Mouse (Mus musculus) intestine, embryonic 16.5 days (tissue): ENCODE data around the gene Hoga1. TPM values are rescaled to one million over a fixed set of nuclear protein-coding genes. Genes with fewer than 3 reads are reported as not detected.

Experiments used
- ATAC-seq: fragments of 200-750 bp; cut with Nextera tagmentation; 2 replicates; pipeline ENCODE4 v1.8.0; 2017; ENCODE audit warnings: moderate TSS enrichment, moderate library complexity
- H3K27ac ChIP-seq: fragments of 300-500 bp; sonication (generic); 2 replicates; pipeline ENCODE4 v1.5.1; 2014; ENCODE audit warnings: mild to moderate bottlenecking, low read length
- H3K27me3 ChIP-seq: fragments of 300-500 bp; sonication (generic); replicated peaks from 2 replicates; pipeline ENCODE4 v1.6.1; 2014; ENCODE audit warnings: low read length, control low read depth, mixed read lengths; ENCODE audit not compliant: control insufficient read depth, insufficient read depth
- H3K36me3 ChIP-seq: fragments of 300-500 bp; sonication (generic); 2 replicates; pipeline ENCODE4 v1.6.1; 2014; ENCODE audit warnings: low read length, control low read depth; ENCODE audit not compliant: control insufficient read depth, insufficient read depth
- H3K4me1 ChIP-seq: fragments of 300-500 bp; sonication (generic); 2 replicates; pipeline ENCODE4 v1.6.1; 2014; ENCODE audit warnings: low read length, control low read depth, mixed read lengths; ENCODE audit not compliant: control insufficient read depth, insufficient read depth
- H3K4me2 ChIP-seq: fragments of 300-500 bp; sonication (generic); 2 replicates; pipeline ENCODE4 v1.6.1; 2014; ENCODE audit warnings: low read depth, low read length, control low read depth
- H3K4me3 ChIP-seq: fragments of 300-500 bp; sonication (generic); 2 replicates; pipeline ENCODE4 v1.5.1; 2014; ENCODE audit warnings: mild to moderate bottlenecking, low read length
- H3K9ac ChIP-seq: fragments of 300-500 bp; sonication (generic); 2 replicates; pipeline ENCODE4 v1.6.1; 2014; ENCODE audit warnings: low read depth, low read length
- H3K9me3 ChIP-seq: fragments of 300-500 bp; sonication (generic); 2 replicates; pipeline ENCODE4 v1.6.1; 2016; ENCODE audit warnings: low read length, control low read depth; ENCODE audit not compliant: control insufficient read depth
- WGBS: fragments of 180-500 bp; shearing (Covaris S2); extraction: QIAGEN DNeasy Blood & Tissue Kit; methylation state at CpG from one replicate; pipeline ENCODE4 v1.1.7; 2014; 5-methylcytosine and 5-hydroxymethylcytosine counted together
- polyA plus RNA-seq: library from polyadenylated mRNA; unstranded; fragments of >200 nt; fragmentation: Nextera tagmentation; extraction: Ambion mirVana; gene quantifications from 2 replicates; pipeline ENCODE4 v1.2.1, GENCODE M21; 2015

Hoga1 gene
- polyA plus RNA-seq, 1 experiment from 2014 or later, result 2.7 TPM

DNA sequence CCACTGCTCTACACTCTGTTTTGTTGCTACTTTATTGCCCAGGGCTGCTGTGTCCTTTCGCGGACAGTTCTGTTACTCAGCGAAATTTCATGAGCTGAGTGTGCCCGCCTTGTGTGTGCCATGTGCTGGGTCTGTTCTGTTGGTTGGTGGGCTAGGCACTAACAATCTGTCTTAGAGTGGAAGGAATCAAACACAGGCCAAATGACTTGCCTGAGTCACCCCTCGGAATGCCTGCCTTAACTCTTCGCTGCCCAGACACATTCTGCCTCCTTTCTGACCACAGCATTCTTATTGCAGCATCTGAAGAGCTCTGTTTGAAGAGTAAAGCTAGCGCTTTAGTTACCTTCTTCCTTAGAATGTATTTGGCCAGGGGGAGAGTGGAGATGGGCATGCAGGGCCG lies 38.8 kb upstream of the Hoga1 start:
- Histone ChIP-seq H3K4me3 (no peak overlapping the region), H3K4me1 (peaks cover 9% of the 10 kb centered on the region; the same call in 1 of the 2 replicates), H3K4me2 (no peak overlapping the region), H3K36me3 (no peaks in the 10 kb centered on the region), H3K27me3 (no peaks in the 10 kb centered on the region), H3K27ac (no peak overlapping the region), H3K9me3 (no peaks in the 10 kb centered on the region), H3K9ac (no peak overlapping the region)
- ATAC-seq, result no peak
- WGBS, result 54% methylated on average over 8 of the region's 8 CpGs

DNA sequence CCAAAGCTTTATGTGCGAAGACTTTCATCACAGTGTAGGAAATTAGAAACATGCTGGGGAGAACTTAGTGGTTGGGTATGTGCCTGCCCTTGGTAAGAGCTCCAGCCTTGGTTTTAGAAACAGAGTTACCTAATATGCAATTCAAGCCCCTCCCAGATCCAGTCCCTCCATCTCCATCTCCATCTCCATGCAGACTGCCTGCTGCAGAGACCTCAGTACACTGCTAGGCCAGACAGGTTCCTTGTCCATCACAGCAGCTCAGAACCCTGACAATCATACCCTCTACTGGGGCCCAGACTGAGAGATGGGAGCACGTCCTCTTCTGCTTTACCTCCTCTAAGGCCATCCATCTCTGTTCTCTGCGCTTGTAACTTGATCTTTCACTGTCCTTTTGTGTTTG lies 36.8 kb upstream of the Hoga1 start:
- 68% methylated on average over 3 of the region's 3 CpGs for WGBS
- ATAC-seq, result no peak
- Histone ChIP-seq H3K4me3 (no peak overlapping the region), H3K4me2 (no peak overlapping the region), H3K4me1 (peaks cover 8% of the 10 kb centered on the region; the same call in 1 of the 2 replicates), H3K9me3 (no peaks in the 10 kb centered on the region), H3K36me3 (no peaks in the 10 kb centered on the region), H3K27me3 (no peaks in the 10 kb centered on the region), H3K27ac (no peak overlapping the region), H3K9ac (no peak overlapping the region)

DNA sequence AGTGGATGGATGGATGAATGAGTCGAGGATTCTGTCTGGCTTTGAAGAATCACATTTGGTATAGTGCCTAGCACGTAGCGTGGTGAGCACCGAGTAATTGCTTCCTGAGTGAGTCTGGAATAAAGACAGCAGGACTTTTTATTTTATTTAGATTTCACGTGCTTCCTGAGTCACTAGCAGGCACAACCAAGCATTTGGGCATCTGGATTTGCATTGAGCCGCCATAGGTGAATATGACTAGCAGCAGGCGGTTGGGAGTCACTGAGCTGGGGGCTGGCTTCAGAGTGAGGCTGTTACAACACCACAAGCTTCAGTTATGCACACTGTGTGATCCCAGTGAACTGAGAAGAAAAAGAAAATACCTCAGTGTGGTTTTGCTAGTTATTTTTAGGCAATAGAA lies 36.3 kb upstream of the Hoga1 start:
- no peak overlapping the region for H3K4me3 ChIP-seq
- 42% methylated on average over 7 of the region's 7 CpGs for WGBS
- no peaks in the 10 kb centered on the region for H3K27me3 ChIP-seq
- no peak for ATAC-seq
- no peaks in the 10 kb centered on the region for H3K9me3 ChIP-seq
- H3K4me1 ChIP-seq, result peaks cover 8% of the 10 kb centered on the region; the same call in 1 of the 2 replicates
- H3K36me3 ChIP-seq, result no peaks in the 10 kb centered on the region
- H3K4me2 ChIP-seq, result no peak overlapping the region
- no peak overlapping the region for H3K27ac ChIP-seq
- H3K9ac ChIP-seq, result no peak overlapping the region

DNA sequence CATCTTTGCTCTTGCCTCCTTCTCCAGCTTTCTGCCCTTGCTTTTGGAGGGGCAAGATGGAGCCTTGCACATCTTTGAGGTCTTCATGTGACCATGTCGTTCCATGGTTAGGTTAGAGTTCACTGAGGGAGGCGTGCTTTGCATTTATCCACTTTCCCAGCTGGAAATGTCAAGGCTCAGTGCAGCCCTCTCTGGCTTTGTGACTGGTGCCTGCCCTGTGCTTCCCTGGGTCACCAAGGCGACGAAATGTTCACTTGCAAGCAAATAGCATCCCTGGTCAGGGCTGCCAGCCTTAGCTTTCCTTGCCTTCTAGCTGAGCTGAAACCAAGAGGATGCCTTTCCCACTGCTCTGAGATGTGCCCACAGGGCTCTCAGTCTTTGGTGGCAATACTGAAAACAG lies 35.0 kb upstream of the Hoga1 start:
- no peak overlapping the region for H3K27ac ChIP-seq
- no peaks in the 10 kb centered on the region; the same call in 1 of the 2 replicates for H3K4me1 ChIP-seq
- no peaks in the 10 kb centered on the region for H3K27me3 ChIP-seq
- no peak overlapping the region for H3K9ac ChIP-seq
- no peaks in the 10 kb centered on the region for H3K36me3 ChIP-seq
- WGBS, result 77% methylated on average over 4 of the region's 4 CpGs
- ATAC-seq, result no peak
- no peak overlapping the region for H3K4me3 ChIP-seq
- H3K9me3 ChIP-seq, result no peaks in the 10 kb centered on the region
- no peak overlapping the region for H3K4me2 ChIP-seq

DNA sequence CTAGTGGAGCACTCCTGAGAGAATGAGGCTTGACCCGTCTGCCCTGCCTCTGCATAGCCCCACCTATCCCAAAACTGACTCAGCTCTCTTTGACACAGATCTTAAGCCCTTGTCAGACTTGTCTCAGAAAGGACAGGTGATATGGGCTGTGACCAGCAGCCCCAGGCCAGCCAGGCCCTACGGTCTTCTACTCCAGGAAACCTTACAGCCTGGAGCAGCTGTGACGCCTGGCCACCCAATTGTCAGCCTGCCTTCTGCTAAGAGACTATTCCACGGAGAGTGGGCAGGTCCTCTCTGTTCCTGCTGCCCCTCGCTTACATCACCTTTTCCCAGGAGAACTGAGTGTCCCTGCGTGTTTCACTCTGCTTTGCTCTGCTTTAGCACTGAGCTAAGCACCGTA lies 34.3 kb upstream of the Hoga1 start:
- Histone ChIP-seq H3K4me2 (no peak overlapping the region), H3K27ac (no peak overlapping the region), H3K9me3 (no peaks in the 10 kb centered on the region), H3K9ac (no peak overlapping the region), H3K4me1 (no peaks in the 10 kb centered on the region), H3K36me3 (no peaks in the 10 kb centered on the region), H3K27me3 (no peaks in the 10 kb centered on the region), H3K4me3 (no peak overlapping the region)
- WGBS, result 86% methylated on average over 7 of the region's 7 CpGs
- no peak for ATAC-seq

DNA sequence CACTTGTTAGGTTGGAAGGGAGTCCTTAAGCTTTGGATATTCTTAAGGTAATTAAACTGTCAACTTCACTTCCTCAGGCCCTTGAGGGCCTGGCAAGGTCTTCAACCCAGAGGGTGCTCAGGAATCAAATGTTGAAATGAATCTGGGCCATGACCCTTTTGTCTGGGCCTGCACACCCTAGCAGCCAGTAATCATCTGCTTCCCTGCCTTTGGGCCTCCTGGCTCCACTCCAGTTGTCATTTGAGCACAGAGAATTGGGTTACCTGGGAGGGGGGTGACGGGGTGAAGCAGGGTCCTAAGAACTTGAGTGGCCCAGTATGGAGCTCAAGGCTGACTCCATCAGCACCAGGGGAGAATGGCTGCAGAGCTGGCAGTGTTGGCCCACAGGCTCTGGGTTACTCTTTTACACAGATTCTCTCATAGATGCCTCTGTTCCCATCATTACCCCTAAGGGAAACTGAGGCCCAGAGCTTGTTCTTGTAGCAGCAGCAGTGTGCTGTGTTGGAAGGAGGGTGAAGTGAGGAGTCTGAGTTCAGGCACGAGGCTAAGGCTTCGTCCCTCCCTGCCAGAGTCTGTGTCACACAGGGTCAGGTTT lies 31.1 kb upstream of the Hoga1 start:
- ATAC-seq, result no peak
- 85% methylated on average over 3 of the region's 3 CpGs for WGBS
- H3K27ac ChIP-seq, result no peak overlapping the region

DNA sequence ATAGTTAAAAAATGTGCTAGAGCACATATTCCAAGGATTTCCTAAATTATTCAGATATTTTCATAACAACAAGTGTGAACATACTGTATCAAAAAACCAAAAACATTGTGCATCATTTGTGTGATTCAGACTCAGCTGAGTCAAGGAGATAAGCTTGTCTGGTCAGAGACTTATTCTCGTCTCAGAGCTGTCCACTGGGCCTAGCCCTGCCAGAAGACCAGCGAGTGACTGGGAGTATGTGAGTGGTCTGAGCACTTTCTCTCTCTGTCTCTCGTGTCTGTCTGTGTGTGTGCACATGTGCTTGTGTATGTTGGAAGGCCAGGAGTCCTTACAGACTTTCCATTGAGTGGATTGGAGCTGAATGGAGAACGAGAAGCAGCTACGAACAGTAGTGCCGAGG lies 30.4 kb upstream of the Hoga1 start:
- WGBS, result 87% methylated on average over 6 of the region's 6 CpGs
- Histone ChIP-seq H3K9me3 (no peaks in the 10 kb centered on the region), H3K36me3 (no peaks in the 10 kb centered on the region), H3K4me1 (peaks cover 5% of the 10 kb centered on the region), H3K4me3 (no peak overlapping the region), H3K4me2 (no peak overlapping the region), H3K27me3 (no peaks in the 10 kb centered on the region), H3K9ac (no peak overlapping the region), H3K27ac (no peak overlapping the region)
- ATAC-seq, result no peak

More for the DNA sequence above, 31.1 kb upstream of the Hoga1 start:
- H3K27me3 ChIP-seq, result no peaks in the 10 kb centered on the region
- H3K36me3 ChIP-seq, result no peaks in the 10 kb centered on the region
- H3K4me2 ChIP-seq, result no peak overlapping the region
- H3K4me3 ChIP-seq, result no peak overlapping the region
- H3K9me3 ChIP-seq, result no peaks in the 10 kb centered on the region
- H3K9ac ChIP-seq, result no peak overlapping the region
- H3K4me1 ChIP-seq, result peaks cover 5% of the 10 kb centered on the region

DNA sequence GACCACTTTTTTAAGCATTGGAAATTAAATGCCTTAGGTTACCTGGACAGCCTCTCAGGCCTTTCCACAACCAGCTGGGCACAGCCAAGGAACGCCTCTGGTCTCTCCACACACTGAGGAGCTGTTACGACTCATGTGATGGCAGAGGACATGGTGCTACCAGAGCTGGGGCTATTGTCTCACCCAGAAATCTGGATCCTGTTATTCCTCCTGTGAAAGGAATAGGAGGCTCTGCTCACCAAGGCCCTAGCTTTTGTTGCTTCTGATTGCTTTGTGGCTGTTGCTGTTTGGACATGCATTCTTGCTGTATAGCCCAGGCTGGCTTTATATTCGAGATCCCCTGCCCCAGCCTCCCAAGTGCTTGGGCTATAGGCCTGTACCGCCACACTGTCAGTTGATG lies 29.2 kb upstream of the Hoga1 start:
- Histone ChIP-seq H3K27ac (0 out of 2 replicates have a peak overlapping the region, but pooled peaks have one; percentile 15), H3K9me3 (no peaks in the 10 kb centered on the region), H3K36me3 (no peaks in the 10 kb centered on the region), H3K4me3 (no peak overlapping the region), H3K27me3 (no peaks in the 10 kb centered on the region), H3K9ac (no peak overlapping the region), H3K4me2 (no peak overlapping the region), H3K4me1 (peaks cover 5% of the 10 kb centered on the region)
- no peak for ATAC-seq
- 81% methylated on average over 4 of the region's 4 CpGs for WGBS

DNA sequence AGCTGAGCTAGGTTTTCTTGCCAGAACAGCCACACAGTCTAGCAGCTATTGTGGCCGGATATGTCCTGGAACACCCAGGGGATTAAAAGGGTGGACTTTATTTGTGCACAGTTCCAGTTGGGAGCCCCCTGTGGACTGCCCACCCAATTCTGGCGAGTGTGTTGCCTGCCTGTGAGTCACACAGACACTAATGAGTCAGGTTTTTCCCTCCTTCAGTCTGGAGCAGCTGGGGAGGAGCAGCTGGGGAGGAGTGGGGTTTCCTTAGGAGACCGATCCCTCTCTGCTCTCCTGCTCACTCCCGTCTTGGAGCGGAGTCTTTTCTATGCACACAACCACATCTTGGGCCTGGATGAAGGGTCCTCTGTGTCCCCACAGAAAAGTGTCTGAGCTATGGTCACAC lies 28.6 kb upstream of the Hoga1 start:
- H3K4me1 ChIP-seq, result peaks cover 5% of the 10 kb centered on the region
- no peak overlapping the region for H3K4me2 ChIP-seq
- ATAC-seq, result no peak
- H3K36me3 ChIP-seq, result no peaks in the 10 kb centered on the region
- H3K9ac ChIP-seq, result no peak overlapping the region
- H3K9me3 ChIP-seq, result no peaks in the 10 kb centered on the region
- peak overlapping the region; percentile 38 for H3K27ac ChIP-seq
- no peaks in the 10 kb centered on the region for H3K27me3 ChIP-seq
- H3K4me3 ChIP-seq, result no peak overlapping the region
- 67% methylated on average over 5 of the region's 5 CpGs for WGBS
